Mouse (Mus musculus) liver, adult 2 months (tissue): ENCODE measurements at regions not wholly inside any gene's neighbourhood (a gene's known extent, or its start where the extent isn't known, plus 50 kb on each side); places are given as distances from the start of the nearest gene placed in this dataset.

Experiments
- CTCF ChIP-seq: fragments of 200-500 bp; IDR thresholded peaks from 2 replicates; pipeline ENCODE4 v1.5.1; 2011; ENCODE audit warnings: low read depth, low read length, control low read depth
- POLR2A ChIP-seq: fragments of 200-500 bp; IDR thresholded peaks from 2 replicates; pipeline ENCODE4 v1.6.1; 2011; ENCODE audit warnings: low read length, control low read depth; ENCODE audit not compliant: insufficient read depth; ENCODE audit errors: extremely low read depth

DNA sequence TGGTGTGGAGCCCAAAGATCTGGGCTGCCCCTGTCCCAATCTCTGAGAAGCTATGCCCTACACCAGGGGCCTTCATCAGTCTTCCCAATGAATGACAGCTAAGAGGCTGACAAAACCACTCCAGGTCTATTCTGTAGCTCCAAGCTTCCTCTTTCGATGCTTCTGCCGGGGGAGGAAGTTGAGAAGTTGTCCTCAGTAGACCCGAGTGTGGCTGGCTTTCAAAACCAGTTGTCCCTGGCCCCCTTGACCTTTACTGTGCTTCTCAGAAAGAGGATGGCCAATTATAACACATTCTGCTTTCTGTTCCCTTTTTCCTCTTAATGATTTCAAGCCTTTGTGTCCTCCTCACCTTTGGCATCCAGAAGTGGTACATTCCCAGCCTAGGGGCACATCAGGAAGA, 101.9 kb upstream of the Ccnd2 start:
- TF ChIP-seq CTCF (no peak), POLR2A (no peak)
